Mouse (Mus musculus): ENCODE data around the gene Engase.

- TF ChIP-seq CTCF (IDR thresholded peaks at IDR 0.05; ENCODE audit: low read depth), result no peak
- TF ChIP-seq EP300 (IDR thresholded peaks at IDR 0.05; ENCODE audit: low read depth), result no peak
Measured at GRCm38 (mm10) chr11:118475496-118476083, 1.0 kb upstream of the Engase start.

Measured in liver, postnatal 0 days (tissue).